In genomic region chr3:51358181-51358580, GRCm38 (mm10) we compare ENCODE assay signal across 8 mouse cellular contexts. TPM values are rescaled to one million over a fixed set of nuclear protein-coding genes. Genes with fewer than 3 reads are reported as not detected.
DNase-seq lines count a peak whose midpoint lies in the region; ATAC-seq and TF ChIP-seq lines count a peak whose summit lies in the region.

No protein-coding gene starts in this region.

- WGBS in kidney, adult 2 months, result 20% methylated on average over 15 of the region's 15 CpGs
- 1% methylated on average over 15 of the region's 15 CpGs for WGBS in limb, embryonic 15.5 days
- WGBS in midbrain, embryonic 15.5 days, result 2% methylated on average over 15 of the region's 15 CpGs

- no peaks in the 10 kb centered on the region for H3K36me3 ChIP-seq in kidney, adult 2 months (ENCODE audit: control insufficient read depth, insufficient read depth, low read length)
- H3K36me3 ChIP-seq in limb, embryonic 15.5 days, result no peaks in the 10 kb centered on the region
- H3K36me3 ChIP-seq in midbrain, embryonic 15.5 days (replicated peaks), result no peaks in the 10 kb centered on the region

- TF ChIP-seq CTCF in cortical plate, adult 2 months (IDR thresholded peaks at IDR 0.05; ENCODE audit: extremely low read depth, insufficient read depth, low read length), result no peak
- no peak for TF ChIP-seq CTCF in kidney, adult 2 months (conservative IDR thresholded peaks at IDR 0.05; ENCODE audit: insufficient read depth, insufficient read length, low read depth, low read length)

- H3K9ac ChIP-seq in limb, embryonic 15.5 days, result no peak overlapping the region
- H3K9ac ChIP-seq in midbrain, embryonic 15.5 days, result no peak overlapping the region

- H3K27me3 ChIP-seq in kidney, adult 2 months (replicated peaks; ENCODE audit: control insufficient read depth, insufficient read depth, low read length), result no peaks in the 10 kb centered on the region
- H3K27me3 ChIP-seq in limb, embryonic 15.5 days, result 0 out of 2 replicates have a peak, but pooled peaks cover 4% of the 10 kb centered on the region
- peaks cover 29% of the 10 kb centered on the region for H3K27me3 ChIP-seq in midbrain, embryonic 15.5 days (replicated peaks)

- H3K4me1 ChIP-seq in cortical plate, adult 2 months (ENCODE audit: control insufficient read depth, insufficient read depth, low read length), result no peaks in the 10 kb centered on the region
- H3K4me1 ChIP-seq in kidney, adult 2 months (ENCODE audit: control insufficient read depth, insufficient read depth, low read length), result no peaks in the 10 kb centered on the region; the same call in none of the 2 replicates
- H3K4me1 ChIP-seq in limb, embryonic 15.5 days, result 0 out of 2 replicates have a peak, but pooled peaks cover 10% of the 10 kb centered on the region
- peaks cover 7% of the 10 kb centered on the region; the same call in 1 of the 2 replicates for H3K4me1 ChIP-seq in midbrain, embryonic 15.5 days

- H3K4me2 ChIP-seq in limb, embryonic 15.5 days, result peak overlapping the region; percentile 86
- H3K4me2 ChIP-seq in midbrain, embryonic 15.5 days, result peak overlapping the region; percentile 59

- H3K9me3 ChIP-seq in limb, embryonic 15.5 days, result no peaks in the 10 kb centered on the region
- no peaks in the 10 kb centered on the region for H3K9me3 ChIP-seq in midbrain, embryonic 15.5 days

- no peak for TF ChIP-seq POLR2A in cortical plate, adult 2 months (IDR thresholded peaks at IDR 0.05; ENCODE audit: extremely low read depth, insufficient read depth, low read length)
- TF ChIP-seq POLR2A in kidney, adult 2 months (IDR thresholded peaks at IDR 0.05; ENCODE audit: low read depth, low read length), result no peak

- peak; percentile 53 to 58 for DNase-seq in left cerebral cortex, adult 18-20 months (ENCODE audit: low spot score in 2 of 2)
- DNase-seq in left cerebral cortex, adult 11 months (ENCODE audit: low spot score), result no peak
- DNase-seq in heart, adult 18-20 months, result peak; percentile 65 to 84
- DNase-seq in kidney, adult 2 months, result peak; percentile 55
- peak; percentile 68 to 72 for DNase-seq in spleen, postnatal 14 days (ENCODE audit: low spot score in 2 of 2)

- no peak overlapping the region for H3K27ac ChIP-seq in cortical plate, adult 2 months (ENCODE audit: insufficient read depth, low read length)
- H3K27ac ChIP-seq in kidney, adult 2 months (ENCODE audit: insufficient read depth, low read depth, low read length), result no peak overlapping the region
- no peak overlapping the region for H3K27ac ChIP-seq in limb, embryonic 15.5 days
- no peak overlapping the region for H3K27ac ChIP-seq in midbrain, embryonic 15.5 days

- H3K4me3 ChIP-seq in cortical plate, adult 2 months (ENCODE audit: insufficient read depth, low read length), result peak overlapping the region; percentile 46
- no peak overlapping the region for H3K4me3 ChIP-seq in kidney, adult 2 months (ENCODE audit: insufficient read depth, low read depth, low read length)
- peak overlapping the region; percentile 63 for H3K4me3 ChIP-seq in limb, embryonic 15.5 days
- H3K4me3 ChIP-seq in midbrain, embryonic 15.5 days, result peak overlapping the region; percentile 34

- 0 out of 2 replicates have a peak, but pooled peaks have one; percentile 17 for ATAC-seq in limb, embryonic 15.5 days (ENCODE audit: insufficient number of reproducible peaks, low FRiP score, low TSS enrichment, low read depth)
- ATAC-seq in midbrain, embryonic 15.5 days (replicated peaks), result 0 out of 2 replicates have a peak, but pooled peaks have one; percentile 40

RNA-seq across cellular contexts. Expression of gene Elf2, which starts 17.7 kb away (rescaled TPM):
- total RNA-seq in left cerebral cortex, adult 18-20 months (2021), result 10 to 100 TPM; 58.3 to 60.2 TPM
- 25.9 and 26.8 TPM in 2 replicates for polyA plus RNA-seq in cortical plate, adult 2 months (2012; rRNA removed)
- 10 to 100 TPM; 54.7 to 57.0 TPM for total RNA-seq in heart, adult 18-20 months (2021)
- polyA plus RNA-seq in kidney, adult 2 months (2012; rRNA removed), result 23.5 and 28.1 TPM in 2 replicates
- 46.6 and 74.3 TPM in 2 replicates for polyA plus RNA-seq in limb, embryonic 15.5 days (2015; fragmentation: Nextera tagmentation; extraction: Ambion mirVana)
- 39.6 and 44.9 TPM in 2 replicates for polyA plus RNA-seq in midbrain, embryonic 15.5 days (2015; fragmentation: Nextera tagmentation; extraction: Ambion mirVana)

RNA-seq across cellular contexts. Expression of gene Mgarp, which starts 38.4 kb away (rescaled TPM):
- total RNA-seq in left cerebral cortex, adult 18-20 months (2021), result not detected
- 0.08 TPM in 1 of 2 replicates, not detected in the other for polyA plus RNA-seq in cortical plate, adult 2 months (2012; rRNA removed)
- under 1 TPM; 0.31 to 0.35 TPM for total RNA-seq in heart, adult 18-20 months (2021)
- 0.80 TPM in 1 of 2 replicates, not detected in the other for polyA plus RNA-seq in kidney, adult 2 months (2012; rRNA removed)
- 6.7 TPM in 2 replicates for polyA plus RNA-seq in limb, embryonic 15.5 days (2015; fragmentation: Nextera tagmentation; extraction: Ambion mirVana)
- 1.0 and 2.1 TPM in 2 replicates for polyA plus RNA-seq in midbrain, embryonic 15.5 days (2015; fragmentation: Nextera tagmentation; extraction: Ambion mirVana)

RNA-seq across cellular contexts. Expression of gene Ndufc1, which starts 50.6 kb away (rescaled TPM):
- 100 to 1,000 TPM; 283 to 337 TPM for total RNA-seq in left cerebral cortex, adult 18-20 months (2021)
- polyA plus RNA-seq in cortical plate, adult 2 months (2012; rRNA removed), result 450 and 485 TPM in 2 replicates
- 1,000 to 10,000 TPM; 1,753 to 1,760 TPM for total RNA-seq in heart, adult 18-20 months (2021)
- polyA plus RNA-seq in kidney, adult 2 months (2012; rRNA removed), result 368 and 461 TPM in 2 replicates
- polyA plus RNA-seq in limb, embryonic 15.5 days (2015; fragmentation: Nextera tagmentation; extraction: Ambion mirVana), result 577 and 625 TPM in 2 replicates
- polyA plus RNA-seq in midbrain, embryonic 15.5 days (2015; fragmentation: Nextera tagmentation; extraction: Ambion mirVana), result 603 and 679 TPM in 2 replicates

RNA-seq across cellular contexts. Expression of gene Naa15, which starts 56.8 kb away (rescaled TPM):
- total RNA-seq in left cerebral cortex, adult 18-20 months (2021), result 10 to 100 TPM; 41.6 to 51.3 TPM
- 20.7 and 22.2 TPM in 2 replicates for polyA plus RNA-seq in cortical plate, adult 2 months (2012; rRNA removed)
- 10 to 100 TPM; 54.8 TPM for total RNA-seq in heart, adult 18-20 months (2021)
- 2.3 and 3.5 TPM in 2 replicates for polyA plus RNA-seq in kidney, adult 2 months (2012; rRNA removed)
- polyA plus RNA-seq in limb, embryonic 15.5 days (2015; fragmentation: Nextera tagmentation; extraction: Ambion mirVana), result 41.1 and 46.5 TPM in 2 replicates
- polyA plus RNA-seq in midbrain, embryonic 15.5 days (2015; fragmentation: Nextera tagmentation; extraction: Ambion mirVana), result 48.7 and 51.1 TPM in 2 replicates
